Mouse (Mus musculus) kidney, postnatal 25 days (tissue): ENCODE measurements at regions not wholly inside any gene's neighbourhood (a gene's known extent, or its start where the extent isn't known, plus 50 kb on each side); places are given as distances from the start of the nearest gene placed in this dataset.
A peak's percentile ranks its signal among the peaks of the same experiment; 100 is the strongest.

ENCODE experiments used
- DNase-seq, 2 experiments: peaks; one replicate each; pipeline ENCODE4 v3.0.0; 2021; ENCODE audit warnings: mixed read lengths in 2 of 2

- DNase-seq = no peak
These were observed 59.8 kb upstream of the Speer4c start for GRCm38 (mm10) chr5:15773839-15774238.

GRCm38 (mm10) chr5:15774567-15774966, 60.5 kb upstream of the Speer4c start:
- no peak for DNase-seq

- DNase-seq = no peak
These were observed 62.0 kb upstream of the Speer4c start for GRCm38 (mm10) chr5:15776106-15776505.

GRCm38 (mm10) chr5:15803583-15803982, 89.5 kb upstream of the Speer4c start:
- no peak for DNase-seq

GRCm38 (mm10) chr5:15816864-15817263, 102.8 kb upstream of the Speer4c start:
- DNase-seq = no peak

- DNase-seq = no peak
These were observed 103.3 kb upstream of the Speer4c start for GRCm38 (mm10) chr5:15817366-15817765.

- DNase-seq = no peak
These were observed 108.9 kb upstream of the Speer4c start for GRCm38 (mm10) chr5:15822989-15823388.

- DNase-seq = no peak
These were observed 103.0 kb upstream of the Cacna2d1 start for GRCm38 (mm10) chr5:15831527-15831926.

- DNase-seq = no peak
These were observed 102.2 kb upstream of the Cacna2d1 start for GRCm38 (mm10) chr5:15832338-15832737.

GRCm38 (mm10) chr5:15838108-15838972, 96.2 kb upstream of the Cacna2d1 start:
- DNase-seq = peak; percentile 60 to 81

GRCm38 (mm10) chr5:15846790-15847189, 87.7 kb upstream of the Cacna2d1 start:
- DNase-seq = no peak

GRCm38 (mm10) chr5:15849520-15849919, 85.0 kb upstream of the Cacna2d1 start:
- DNase-seq = no peak

- no peak for DNase-seq
These were observed 84.2 kb upstream of the Cacna2d1 start for GRCm38 (mm10) chr5:15850126-15850801.

- DNase-seq = no peak
These were observed 79.7 kb upstream of the Cacna2d1 start for GRCm38 (mm10) chr5:15854752-15855151.

- DNase-seq = no peak
These were observed 77.5 kb upstream of the Cacna2d1 start for GRCm38 (mm10) chr5:15857034-15857433.

- no peak for DNase-seq
These were observed 60.4 kb upstream of the Cacna2d1 start for GRCm38 (mm10) chr5:15874065-15874464.

- no peak for DNase-seq
These were observed 51.5 kb upstream of the Cacna2d1 start for GRCm38 (mm10) chr5:15883004-15883403.
